Mouse (Mus musculus): ENCODE data around the gene Kcnab1. TPM values are rescaled to one million over a fixed set of nuclear protein-coding genes. Genes with fewer than 3 reads are reported as not detected.
"Not testable (repeated sequence)": the region's sequence is repeated elsewhere in the genome, so short reads cannot be mapped to it uniquely, and the experiment has no call there.

Gene Kcnab1
- polyA plus RNA-seq, 1 experiment from 2014 or later: 0.23 TPM

DNA sequence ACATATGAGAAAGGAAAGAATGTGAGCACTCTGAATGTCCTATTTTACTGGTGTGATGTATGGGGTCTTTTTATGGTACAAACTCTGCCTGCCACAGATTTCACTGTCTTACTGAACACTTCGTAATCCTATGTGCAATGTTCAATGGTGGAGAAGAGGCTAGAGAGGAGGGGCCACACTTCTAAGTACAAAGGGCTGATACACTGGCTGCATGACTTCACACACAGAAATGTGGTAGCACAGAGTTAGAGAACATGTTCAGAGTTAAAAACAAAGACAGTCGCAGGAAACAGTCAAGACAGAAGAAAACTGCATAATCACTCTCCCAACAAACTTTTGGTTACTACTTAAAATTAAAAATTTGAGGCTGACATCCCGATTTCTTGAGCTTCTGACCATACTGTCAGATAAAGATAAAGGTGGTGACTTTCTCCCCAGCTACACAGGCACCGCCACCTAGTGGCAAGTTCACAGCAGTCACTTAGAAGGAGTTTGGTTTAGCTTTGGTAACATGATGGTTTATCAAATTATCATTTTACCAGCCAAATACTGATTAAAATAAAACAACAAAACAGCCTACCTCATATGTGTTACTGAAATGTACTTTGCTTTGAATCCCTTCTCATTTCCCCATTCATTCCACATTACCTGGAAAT, 270.8 kb downstream of the Kcnab1 start:
- TF ChIP-seq CTCF (IDR thresholded peaks at IDR 0.05): peak; percentile 93
- in situ Hi-C loops (cut with MboI; ENCODE audit: low pct_unique_long_range_greater_than_20kb): loop anchor here (10.0 kb wide), 2 partner anchors 255 to 615 kb away; no protein-coding TSS in a partner anchor
- CTCF ChIA-PET: interaction anchor here (0.8 to 2.3 kb wide), 20 partner anchors 10 to 549 kb away, joined by 3 to 8 read pairs (median 3); partner anchors contain the start of gene Ssr3

DNA sequence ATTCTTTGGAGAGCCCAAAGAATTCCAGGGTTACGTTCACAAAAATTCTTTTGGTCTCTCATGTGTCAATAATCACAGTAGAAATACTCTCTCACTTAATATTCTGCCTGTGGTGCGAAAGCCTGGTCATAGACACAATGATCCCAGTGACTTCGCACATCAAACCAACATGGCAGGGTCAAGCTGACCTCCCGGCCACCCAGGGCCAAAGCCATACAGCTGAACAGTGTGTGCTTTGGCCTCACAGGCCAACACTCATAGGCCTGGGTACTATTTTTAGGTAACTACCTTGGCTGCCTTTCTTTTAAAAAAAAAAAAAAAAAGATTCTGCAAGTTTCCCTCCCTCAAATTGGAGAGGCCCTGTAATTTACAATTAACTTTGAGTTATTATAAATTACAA, 271.9 kb downstream of the Kcnab1 start:
- TF ChIP-seq CTCF (IDR thresholded peaks at IDR 0.05): no peak
- ChIA-PET POLR2A (interaction anchor here (0.7 kb wide), 1 partner anchor 11 kb away, joined by 3 read pairs; the partner anchor contains the start of gene Ssr3), CTCF (interaction anchor here (0.7 to 2.3 kb wide), 9 partner anchors 11 to 490 kb away, joined by 3 to 8 read pairs (median 3); partner anchors contain the start of gene Ssr3)
- H3K27me3 ChIP-seq: no peaks in the 10 kb centered on the region
- in situ Hi-C loops (cut with MboI; ENCODE audit: low pct_unique_long_range_greater_than_20kb): loop anchor here (10.0 kb wide), 2 partner anchors 254 to 614 kb away; no protein-coding TSS in a partner anchor
- DNase-seq (ENCODE audit: low read depth, low spot score) (no peak), ATAC-seq (no peak)

More for the DNA sequence above, 270.8 kb downstream of the Kcnab1 start:
- POLR2A ChIA-PET: no interaction called here
- no peaks in the 10 kb centered on the region for H3K27me3 ChIP-seq
- ATAC-seq: peak; percentile 75
- DNase-seq (ENCODE audit: low read depth, low spot score): peak; percentile 15

GRCm38 (mm10) chr3:65384431-65384830, 275.2 kb downstream of the Kcnab1 start:
- H3K27me3 ChIP-seq: no peaks in the 10 kb centered on the region
- POLR2A ChIA-PET: interaction anchor here (0.5 to 1.1 kb wide), 3 partner anchors 56 to 541 kb away, joined by 3 to 5 read pairs (median 3); partner anchors contain the start of gene Tiparp
- DNase-seq (ENCODE audit: low read depth, low spot score): no peak
- CTCF ChIA-PET: interaction anchor here (1.2 to 5.3 kb wide), 5 partner anchors 10 to 545 kb away, joined by 3 to 18 read pairs (median 5); no protein-coding TSS in a partner anchor
- TF ChIP-seq CTCF (IDR thresholded peaks at IDR 0.05): no peak
- ATAC-seq: no peak
- in situ Hi-C loops (cut with MboI; ENCODE audit: low pct_unique_long_range_greater_than_20kb): loop anchor here (10.0 kb wide), 2 partner anchors 250 to 610 kb away; no protein-coding TSS in a partner anchor

DNA sequence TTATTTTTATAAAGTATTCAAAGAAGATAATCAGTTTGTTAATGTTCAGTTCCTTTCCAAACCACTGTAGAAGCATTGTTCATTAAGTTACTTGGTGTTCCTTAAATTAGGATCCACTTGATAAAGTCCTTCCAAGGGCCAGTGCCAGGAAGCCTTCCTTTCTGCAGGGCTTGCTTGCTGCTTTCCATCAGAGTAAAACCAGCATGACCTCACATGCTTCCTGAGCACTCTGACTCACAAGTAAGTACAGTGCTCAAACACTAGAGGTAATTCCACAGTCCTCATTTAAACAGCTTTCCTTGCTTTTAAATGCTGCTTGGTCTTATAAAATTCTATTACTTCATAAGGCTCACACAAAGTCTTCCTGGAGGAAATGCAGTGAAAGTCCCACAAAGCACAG, 276.6 kb downstream of the Kcnab1 start:
- ATAC-seq: peak; percentile 91
- ChIA-PET CTCF (interaction anchor here (1.4 to 5.3 kb wide), 4 partner anchors 11 to 544 kb away, joined by 3 to 18 read pairs (median 12); no protein-coding TSS in a partner anchor), POLR2A (interaction anchor here (0.6 to 1.1 kb wide), 2 partner anchors 143 to 334 kb away, joined by 3 read pairs; partner anchors contain the start of gene Tiparp)
- no peak for TF ChIP-seq CTCF (IDR thresholded peaks at IDR 0.05)
- no peaks in the 10 kb centered on the region for H3K27me3 ChIP-seq
- peak; percentile 30 for DNase-seq (ENCODE audit: low read depth, low spot score)
- in situ Hi-C loops (cut with MboI; ENCODE audit: low pct_unique_long_range_greater_than_20kb): loop anchor here (5.0 to 10.0 kb wide), 5 partner anchors 142 to 609 kb away; partner anchors contain the start of gene Tiparp

DNA sequence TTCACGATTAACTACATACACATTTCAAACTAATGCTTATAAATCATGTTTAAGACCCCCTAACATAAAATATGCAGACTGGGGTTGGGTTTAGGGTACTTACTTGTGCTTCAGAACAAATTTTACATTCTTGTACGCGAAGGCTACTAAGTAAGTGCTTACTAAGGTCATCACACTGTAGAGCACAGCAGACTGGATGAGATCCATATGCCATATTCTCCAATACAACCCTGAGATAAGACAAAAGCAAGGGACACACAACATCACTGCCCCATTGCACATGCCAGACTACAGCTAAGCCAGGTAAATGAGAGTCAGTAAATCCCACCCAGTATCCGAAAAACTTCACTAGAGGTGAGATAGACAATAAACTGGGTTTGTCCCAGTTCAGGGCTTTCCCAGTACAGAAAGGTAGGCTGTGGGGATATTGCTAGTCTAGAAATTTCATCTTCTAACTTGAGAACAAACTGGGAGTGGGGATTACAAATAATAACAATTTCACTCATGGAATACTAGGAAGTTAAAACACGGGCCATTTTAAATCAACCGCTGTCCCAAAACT, 282.1 kb downstream of the Kcnab1 start:
- ChIA-PET CTCF (no interaction called here), POLR2A (interaction anchor here (0.8 to 2.4 kb wide), 3 partner anchors 16 to 267 kb away, joined by 3 to 5 read pairs (median 3); partner anchors contain the start of gene Tiparp)
- no peaks in the 10 kb centered on the region for H3K27me3 ChIP-seq
- in situ Hi-C loops (cut with MboI; ENCODE audit: low pct_unique_long_range_greater_than_20kb): no loop called here
- ATAC-seq (no peak), DNase-seq (ENCODE audit: low read depth, low spot score) (no peak)
- TF ChIP-seq CTCF (IDR thresholded peaks at IDR 0.05): no peak

DNA sequence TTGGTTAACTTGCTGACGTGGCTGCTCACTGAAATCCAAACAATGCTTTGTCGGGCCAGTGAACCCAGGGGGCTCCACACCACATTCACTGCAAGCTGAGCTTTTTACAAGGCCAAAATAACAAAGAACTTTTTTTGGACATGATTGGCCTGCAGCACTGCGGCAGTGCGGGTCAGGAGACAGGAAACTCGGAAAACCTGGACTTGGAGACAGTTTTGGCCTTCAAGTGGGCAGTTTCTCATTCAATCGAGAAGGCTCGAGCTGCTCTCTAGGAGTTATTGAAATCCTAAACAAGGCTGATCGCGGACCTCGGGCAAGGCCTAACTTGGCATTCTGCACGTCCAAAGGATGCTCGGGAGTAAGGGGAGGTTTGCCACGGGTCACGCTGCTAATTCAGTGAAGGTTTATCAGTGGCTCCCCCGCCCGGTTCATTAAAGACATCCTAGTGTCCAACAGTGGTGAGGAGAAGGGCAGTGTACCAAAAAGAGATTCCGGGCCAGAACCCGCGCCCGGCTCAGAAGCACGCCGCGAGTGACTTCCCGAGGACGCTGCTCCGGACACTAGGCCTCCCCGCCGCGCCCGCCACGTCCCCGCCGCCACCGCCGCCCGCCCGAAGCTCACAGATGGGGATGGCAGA, 282.7 kb downstream of the Kcnab1 start:
- CTCF ChIA-PET: interaction anchor here (1.1 to 1.5 kb wide), 2 partner anchors 11 to 13 kb away, joined by 3 to 5 read pairs; no protein-coding TSS in a partner anchor
- H3K27me3 ChIP-seq: no peaks in the 10 kb centered on the region
- POLR2A ChIA-PET: interaction anchor here (0.6 to 2.4 kb wide), 5 partner anchors 10 to 267 kb away, joined by 3 to 5 read pairs (median 3); partner anchors contain the start of gene Tiparp
- DNase-seq (ENCODE audit: low read depth, low spot score) (peak; percentile 24), ATAC-seq (peak; percentile 56)
- TF ChIP-seq CTCF (IDR thresholded peaks at IDR 0.05): no peak
- in situ Hi-C loops (cut with MboI; ENCODE audit: low pct_unique_long_range_greater_than_20kb): no loop called here

GRCm38 (mm10) chr3:65392421-65392817, 283.2 kb downstream of the Kcnab1 start, which contains the start of gene Ssr3:
Gene Ssr3, minus strand, starts transcription at chr3:65392623.
- in situ Hi-C loops (cut with MboI; ENCODE audit: low pct_unique_long_range_greater_than_20kb): no loop called here
- ATAC-seq (peak; percentile 100), DNase-seq (ENCODE audit: low read depth, low spot score) (peak; percentile 98)
- CTCF ChIA-PET: interaction anchor here (1.1 to 1.5 kb wide), 2 partner anchors 11 to 12 kb away, joined by 3 to 5 read pairs; no protein-coding TSS in a partner anchor
- H3K27me3 ChIP-seq: no peaks in the 10 kb centered on the region
- POLR2A ChIA-PET: interaction anchor here (0.6 to 2.4 kb wide), 4 partner anchors 11 to 136 kb away, joined by 3 to 5 read pairs (median 3); partner anchors contain the start of gene Tiparp
- TF ChIP-seq CTCF (IDR thresholded peaks at IDR 0.05): no peak

GRCm38 (mm10) chr3:65395111-65395510, 285.9 kb downstream of the Kcnab1 start:
- in situ Hi-C loops (cut with MboI; ENCODE audit: low pct_unique_long_range_greater_than_20kb); ATAC-seq; POLR2A ChIA-PET; CTCF ChIA-PET; DNase-seq (ENCODE audit: low read depth, low spot score): not testable (repeated sequence)
- peaks cover 14% of the 10 kb centered on the region for H3K27me3 ChIP-seq

GRCm38 (mm10) chr3:65396835-65397504, 287.8 kb downstream of the Kcnab1 start:
- no peak for TF ChIP-seq CTCF (IDR thresholded peaks at IDR 0.05)
- in situ Hi-C loops (cut with MboI; ENCODE audit: low pct_unique_long_range_greater_than_20kb): no loop called here
- ATAC-seq (no peak), DNase-seq (ENCODE audit: low read depth, low spot score) (no peak)
- peaks cover 17% of the 10 kb centered on the region for H3K27me3 ChIP-seq
- CTCF ChIA-PET: interaction anchor here (1.4 kb wide), 1 partner anchor 21 kb away, joined by 3 read pairs; no protein-coding TSS in a partner anchor
- POLR2A ChIA-PET: no interaction called here
